Mouse (Mus musculus) liver, adult (tissue): ENCODE measurements around the gene Atp13a1.

Experiments used
- GATA4 ChIP-seq: IDR thresholded peaks from 2 replicates; pipeline ENCODE4 v1.6.1; 2014; ENCODE audit warnings: mild to moderate bottlenecking, low read length; ENCODE audit not compliant: insufficient replicate concordance

The Atp13a1 gene

GRCm38 (mm10) chr8:69814881-69815280, 23.9 kb downstream of the Atp13a1 start:
- TF ChIP-seq GATA4, result no peak

DNA sequence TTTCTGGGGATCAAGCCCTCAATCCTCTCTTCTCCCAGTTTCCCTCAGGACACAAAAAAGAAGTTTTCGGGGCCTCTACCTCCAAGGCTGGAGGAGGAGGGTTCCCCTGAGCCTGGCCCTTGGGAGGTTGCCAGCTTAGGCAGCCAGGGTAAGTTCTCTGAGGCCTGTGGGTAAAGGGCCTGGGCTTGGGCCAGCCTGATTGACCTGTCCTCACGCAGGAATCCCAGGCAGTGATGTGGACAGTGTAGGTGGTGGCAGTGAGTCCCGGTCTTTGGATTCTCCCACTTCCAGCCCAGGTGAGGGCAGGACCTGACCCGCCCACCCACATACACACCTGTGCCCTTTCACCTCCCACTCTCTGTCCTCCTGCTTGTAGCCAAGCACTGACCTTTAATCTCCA, 24.4 kb downstream of the Atp13a1 start:
- no peak for TF ChIP-seq GATA4

- TF ChIP-seq GATA4, result no peak
Measured at GRCm38 (mm10) chr8:69820466-69820865, 29.5 kb downstream of the Atp13a1 start.

DNA sequence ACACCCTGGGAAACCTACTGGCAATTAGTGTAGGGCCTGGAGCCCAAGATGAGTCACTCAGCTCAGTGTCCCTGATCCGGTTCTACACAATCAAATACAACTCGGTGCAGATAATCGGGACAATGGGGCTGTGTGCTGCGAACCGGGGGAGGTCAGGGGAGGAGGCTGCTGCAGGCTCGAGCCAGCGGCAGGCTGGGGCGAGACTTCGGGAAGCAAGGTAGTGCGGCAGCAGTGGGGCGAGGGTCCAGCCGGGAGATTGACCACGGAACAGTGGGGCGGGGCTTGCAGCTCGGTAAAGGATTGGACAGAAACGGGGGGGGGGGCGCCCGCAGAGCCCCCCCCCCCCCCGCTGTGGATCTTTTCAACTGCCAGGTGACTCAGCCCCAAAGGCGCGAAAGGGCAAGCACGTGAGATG, 31.0 kb downstream of the Atp13a1 start:
- TF ChIP-seq GATA4, result no peak

- TF ChIP-seq GATA4, result no peak
Measured at GRCm38 (mm10) chr8:69822386-69823191, 31.6 kb downstream of the Atp13a1 start, which contains the start of gene Lpar2. Gene Lpar2, plus strand, starts transcription at chr8:69822429.

GRCm38 (mm10) chr8:69826371-69826770, 35.4 kb downstream of the Atp13a1 start:
- no peak for TF ChIP-seq GATA4

DNA sequence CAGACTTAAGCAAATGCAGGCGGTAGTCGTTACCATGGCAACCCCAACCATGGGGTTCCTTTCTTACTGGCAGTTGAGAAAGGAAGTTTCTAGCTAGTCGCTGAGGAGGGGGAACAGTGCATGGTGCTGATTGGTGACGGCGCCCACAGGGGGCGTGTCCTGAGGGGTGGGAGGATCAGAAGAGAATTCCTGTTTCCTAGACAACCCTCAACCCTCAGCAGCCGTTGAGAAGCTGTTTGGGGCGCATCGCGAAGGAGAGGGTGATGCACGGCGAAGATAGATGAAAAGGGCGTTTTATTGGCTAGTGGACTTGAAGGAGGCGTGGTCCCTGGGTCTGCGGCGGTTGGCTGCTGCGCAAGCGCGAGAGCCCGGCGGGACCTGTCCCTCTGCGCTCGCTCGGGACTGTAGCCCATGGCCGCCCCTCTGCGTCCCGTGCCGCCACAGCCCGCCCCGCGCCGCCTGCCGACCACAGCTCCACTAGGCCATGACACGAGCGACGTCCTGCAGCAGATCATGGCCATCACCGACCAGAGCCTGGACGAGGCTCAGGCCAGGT, 41.4 kb downstream of the Atp13a1 start, which contains the start of gene Pbx4:
Gene Pbx4, plus strand, starts transcription at position 194 of the 556 bp plus-strand sequence.
- no peak for TF ChIP-seq GATA4

- no peak for TF ChIP-seq GATA4
Measured at GRCm38 (mm10) chr8:69837057-69837682, 46.2 kb downstream of the Atp13a1 start.

GRCm38 (mm10) chr8:69847167-69848065, 56.5 kb downstream of the Atp13a1 start:
- TF ChIP-seq GATA4, result no peak

DNA sequence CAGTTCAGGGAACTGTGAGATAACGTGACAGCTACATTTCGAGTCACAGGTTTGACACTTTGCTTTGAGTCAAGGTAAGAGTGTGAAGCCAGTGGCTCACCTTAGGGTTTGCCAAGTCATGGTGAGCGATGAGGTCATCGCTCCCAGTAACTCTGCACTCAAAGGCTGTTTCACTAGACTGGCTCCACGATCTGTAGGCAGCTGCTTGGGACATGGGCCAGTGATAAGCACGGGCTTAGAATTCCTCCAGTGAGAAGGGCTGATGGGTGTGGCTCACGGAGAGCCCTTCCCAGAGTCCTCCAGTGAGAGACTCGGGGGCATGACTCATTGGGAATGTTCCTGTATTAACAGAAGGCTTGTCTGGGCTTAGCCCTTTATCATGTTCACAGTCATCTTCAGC, 58.0 kb downstream of the Atp13a1 start:
- TF ChIP-seq GATA4, result no peak

GRCm38 (mm10) chr8:69849899-69850298, 58.9 kb downstream of the Atp13a1 start:
- TF ChIP-seq GATA4, result no peak

GRCm38 (mm10) chr8:69850926-69851506, 60.1 kb downstream of the Atp13a1 start:
- no peak for TF ChIP-seq GATA4

GRCm38 (mm10) chr8:69853869-69854268, 62.9 kb downstream of the Atp13a1 start:
- TF ChIP-seq GATA4, result no peak
